Mouse (Mus musculus) kidney, adult 8-10 months (tissue): ENCODE measurements around the gene Cnnm1.

Experiments used
- DNase-seq, 2 experiments: peaks; one replicate each; pipeline ENCODE4 v3.0.0; 2022

The Cnnm1 gene

GRCm38 (mm10) chr19:43546337-43547117, 106.3 kb downstream of the Cnnm1 start:
- DNase-seq = no peak
